Mouse (Mus musculus): ENCODE results near the gene Prdm8. TPM values are rescaled to one million over a fixed set of nuclear protein-coding genes. Genes with fewer than 3 reads are reported as not detected.

The Prdm8 gene
- total RNA-seq, 2 experiments from 2014 or later, result not detected

- ATAC-seq (replicated peaks; ENCODE audit: low FRiP score, poor library complexity, severe bottlenecking), result no peak
Observed at GRCm38 (mm10) chr5:98183031-98183595, 16.1 kb downstream of the Prdm8 start.

- no peak for ATAC-seq (replicated peaks; ENCODE audit: low FRiP score, poor library complexity, severe bottlenecking)
Observed at GRCm38 (mm10) chr5:98184281-98184910, 17.4 kb downstream of the Prdm8 start.

- ATAC-seq (replicated peaks; ENCODE audit: low FRiP score, poor library complexity, severe bottlenecking), result no peak; the same call in 1 of the 2 replicates
Observed at GRCm38 (mm10) chr5:98184971-98185805, 18.2 kb downstream of the Prdm8 start.

GRCm38 (mm10) chr5:98185806-98186751, 19.1 kb downstream of the Prdm8 start:
- ATAC-seq (replicated peaks; ENCODE audit: low FRiP score, poor library complexity, severe bottlenecking), result no peak

- ATAC-seq (replicated peaks; ENCODE audit: low FRiP score, poor library complexity, severe bottlenecking), result no peak
Observed at GRCm38 (mm10) chr5:98189181-98190180, 22.5 kb downstream of the Prdm8 start.

- ATAC-seq (replicated peaks; ENCODE audit: low FRiP score, poor library complexity, severe bottlenecking), result no peak
Observed at GRCm38 (mm10) chr5:98192295-98192983, 25.4 kb downstream of the Prdm8 start.

- no peak for ATAC-seq (replicated peaks; ENCODE audit: low FRiP score, poor library complexity, severe bottlenecking)
Observed at GRCm38 (mm10) chr5:98194959-98195358, 28.0 kb downstream of the Prdm8 start.

- no peak for ATAC-seq (replicated peaks; ENCODE audit: low FRiP score, poor library complexity, severe bottlenecking)
Observed at GRCm38 (mm10) chr5:98198412-98199218, 31.6 kb downstream of the Prdm8 start.

- no peak for ATAC-seq (replicated peaks; ENCODE audit: low FRiP score, poor library complexity, severe bottlenecking)
Observed at GRCm38 (mm10) chr5:98199219-98199552, 32.2 kb downstream of the Prdm8 start.

GRCm38 (mm10) chr5:98201606-98202005, 34.6 kb downstream of the Prdm8 start:
- ATAC-seq (replicated peaks; ENCODE audit: low FRiP score, poor library complexity, severe bottlenecking), result no peak

GRCm38 (mm10) chr5:98202996-98203395, 36.0 kb downstream of the Prdm8 start:
- no peak for ATAC-seq (replicated peaks; ENCODE audit: low FRiP score, poor library complexity, severe bottlenecking)

- no peak for ATAC-seq (replicated peaks; ENCODE audit: low FRiP score, poor library complexity, severe bottlenecking)
Observed at GRCm38 (mm10) chr5:98212501-98212900, 45.5 kb downstream of the Prdm8 start.

- ATAC-seq (replicated peaks; ENCODE audit: low FRiP score, poor library complexity, severe bottlenecking), result no peak
Observed at GRCm38 (mm10) chr5:98221956-98222355, 55.0 kb downstream of the Prdm8 start.

- no peak for ATAC-seq (replicated peaks; ENCODE audit: low FRiP score, poor library complexity, severe bottlenecking)
Observed at GRCm38 (mm10) chr5:98226710-98227109, 59.7 kb downstream of the Prdm8 start.

- no peak for ATAC-seq (replicated peaks; ENCODE audit: low FRiP score, poor library complexity, severe bottlenecking)
Observed at GRCm38 (mm10) chr5:98229456-98229855, 62.5 kb downstream of the Prdm8 start.

- no peak for ATAC-seq (replicated peaks; ENCODE audit: low FRiP score, poor library complexity, severe bottlenecking)
Observed at GRCm38 (mm10) chr5:98238466-98238865, 71.5 kb downstream of the Prdm8 start.
